Mouse (Mus musculus) ES-CJ7 (cell line): ENCODE results near the gene Ppm1h.

ENCODE experiments used
- DNase-seq: peaks from one replicate; pipeline ENCODE4 v3.0.0; 2011; ENCODE audit warnings: low read depth, low spot score

Ppm1h gene

DNA sequence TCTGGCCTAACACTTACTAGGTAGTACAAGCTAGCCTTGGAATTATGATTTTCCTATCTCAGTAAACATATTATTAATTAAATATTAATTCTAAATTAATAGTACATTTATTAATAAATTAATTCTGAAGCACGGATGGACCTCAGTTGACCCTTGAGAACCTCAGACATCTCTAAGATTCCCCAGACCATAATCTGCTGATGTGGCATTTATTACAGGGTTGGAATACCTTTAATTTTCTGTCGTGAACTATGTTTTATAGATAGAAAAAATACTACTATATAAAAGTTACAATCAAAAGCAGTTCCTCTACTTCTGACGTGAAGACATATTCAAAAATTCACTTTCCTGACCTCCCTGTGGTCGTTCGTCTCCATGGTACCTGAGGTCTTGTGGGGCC lies 19.8 kb downstream of the Ppm1h start:
- no peak for DNase-seq

DNA sequence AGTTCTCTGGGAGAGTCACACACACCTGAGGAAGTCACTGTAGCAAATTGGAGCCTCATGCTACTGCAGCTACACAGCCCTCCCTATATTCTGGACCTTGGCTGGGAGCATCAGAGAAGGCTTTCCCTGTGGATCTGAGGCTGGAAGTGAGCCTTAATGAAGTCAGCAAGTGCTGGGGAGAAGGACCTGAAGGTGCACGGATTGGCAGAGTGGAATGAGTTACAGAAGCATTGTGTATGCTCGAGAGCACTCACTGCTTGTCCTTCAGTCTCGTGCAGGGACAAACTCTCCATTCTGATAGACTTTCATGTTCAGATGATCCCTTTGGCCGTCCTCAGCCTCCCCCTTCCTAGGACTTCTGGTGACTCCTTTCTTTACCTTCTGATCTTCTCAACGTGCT lies 26.3 kb downstream of the Ppm1h start:
- DNase-seq = no peak

DNA sequence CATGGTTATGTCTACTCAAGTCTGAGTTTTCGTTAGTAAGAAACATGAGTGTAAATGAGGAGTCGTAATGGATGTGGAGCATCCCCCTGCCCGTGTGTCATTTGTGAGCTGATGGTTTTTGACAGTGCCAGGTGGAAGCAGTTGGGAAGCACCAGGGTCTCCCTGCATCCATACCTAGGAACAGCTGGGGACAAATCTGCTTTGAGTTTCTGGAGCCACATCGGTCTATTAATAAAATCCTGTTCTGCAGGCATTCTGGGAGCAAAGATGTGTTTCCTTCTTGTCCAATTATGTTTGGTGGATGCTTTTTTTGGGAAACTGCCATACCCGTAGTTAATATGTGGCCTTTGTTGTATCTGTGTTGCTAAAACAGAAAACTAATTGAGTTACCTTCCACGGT lies 26.9 kb downstream of the Ppm1h start:
- DNase-seq = no peak

DNA sequence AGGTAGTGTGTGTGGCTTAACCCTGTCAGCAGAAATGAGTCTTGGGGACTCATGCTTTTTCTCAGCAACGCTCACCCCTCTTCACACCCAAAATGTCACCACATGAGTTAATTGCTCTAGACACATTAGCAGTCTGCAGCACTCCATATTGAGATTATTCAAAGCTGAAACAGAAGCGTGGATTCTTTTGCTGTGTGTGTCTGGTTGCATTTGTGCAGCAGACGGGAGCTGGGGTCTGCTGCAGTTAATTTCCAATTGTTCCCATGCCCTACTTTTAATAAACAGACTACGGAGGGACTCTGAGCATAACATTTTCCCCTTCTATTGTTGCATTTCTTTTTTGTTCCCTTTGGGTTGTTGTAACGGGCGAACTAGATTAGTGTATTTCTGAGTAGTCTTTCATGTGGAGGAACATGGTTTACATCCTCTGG lies 32.8 kb downstream of the Ppm1h start:
- no peak for DNase-seq

DNA sequence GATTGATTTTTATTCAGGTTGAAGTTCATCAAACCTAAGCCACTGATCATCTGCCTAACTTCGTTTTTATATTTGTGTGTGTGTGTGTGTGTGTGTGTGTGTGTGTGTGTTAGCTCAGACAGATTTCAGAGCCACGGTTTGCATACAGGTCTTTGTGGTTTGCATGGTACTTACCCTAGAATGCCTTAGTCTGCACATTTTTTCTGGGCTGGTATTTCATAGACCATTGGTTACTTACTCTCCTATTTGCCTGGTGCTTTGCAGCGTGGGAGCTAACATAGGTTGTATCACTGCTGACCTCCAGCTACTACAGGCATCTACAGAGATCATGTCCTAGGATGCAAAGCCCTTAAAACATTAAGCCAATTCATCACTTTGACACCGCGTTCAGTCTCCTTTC lies 33.7 kb downstream of the Ppm1h start:
- no peak for DNase-seq

DNA sequence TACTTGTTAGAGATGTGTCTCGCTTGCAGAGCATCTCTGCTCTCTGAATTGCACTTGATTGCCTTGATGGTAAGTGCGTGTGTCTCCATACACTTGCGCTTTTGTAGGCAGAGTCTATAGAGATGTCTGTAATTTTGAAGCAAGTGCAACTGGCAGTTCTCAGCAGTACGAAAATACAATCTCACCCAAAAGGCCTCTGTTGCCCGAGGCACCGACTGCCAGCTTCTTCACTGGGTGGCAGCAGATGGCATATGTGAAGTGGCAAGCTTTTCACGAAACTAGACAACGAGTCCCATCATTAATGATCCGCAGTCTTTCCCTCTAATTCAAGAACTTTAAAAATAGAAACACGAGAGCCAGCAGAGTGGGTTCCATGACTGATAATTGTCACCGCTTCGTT lies 37.3 kb downstream of the Ppm1h start:
- no peak for DNase-seq

DNA sequence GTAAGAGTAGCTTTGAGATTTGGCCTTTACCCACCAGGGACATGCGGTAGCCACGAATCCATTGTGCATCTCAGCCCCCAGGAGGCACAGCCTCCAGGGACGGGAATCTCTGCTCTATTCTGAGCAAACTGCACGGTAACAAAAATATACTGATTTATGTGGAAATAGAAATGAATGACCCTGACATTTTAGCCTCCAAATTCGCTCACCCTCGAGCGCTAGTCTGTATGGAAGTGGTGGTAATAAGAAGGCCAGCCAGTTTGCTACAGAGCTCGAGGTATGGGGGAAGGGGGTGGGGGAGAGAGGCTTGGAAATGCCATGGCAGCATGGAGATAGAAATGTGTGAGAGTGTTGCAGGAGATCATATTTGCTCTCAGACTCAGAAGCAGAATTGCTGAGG lies 37.7 kb downstream of the Ppm1h start:
- DNase-seq = no peak

DNA sequence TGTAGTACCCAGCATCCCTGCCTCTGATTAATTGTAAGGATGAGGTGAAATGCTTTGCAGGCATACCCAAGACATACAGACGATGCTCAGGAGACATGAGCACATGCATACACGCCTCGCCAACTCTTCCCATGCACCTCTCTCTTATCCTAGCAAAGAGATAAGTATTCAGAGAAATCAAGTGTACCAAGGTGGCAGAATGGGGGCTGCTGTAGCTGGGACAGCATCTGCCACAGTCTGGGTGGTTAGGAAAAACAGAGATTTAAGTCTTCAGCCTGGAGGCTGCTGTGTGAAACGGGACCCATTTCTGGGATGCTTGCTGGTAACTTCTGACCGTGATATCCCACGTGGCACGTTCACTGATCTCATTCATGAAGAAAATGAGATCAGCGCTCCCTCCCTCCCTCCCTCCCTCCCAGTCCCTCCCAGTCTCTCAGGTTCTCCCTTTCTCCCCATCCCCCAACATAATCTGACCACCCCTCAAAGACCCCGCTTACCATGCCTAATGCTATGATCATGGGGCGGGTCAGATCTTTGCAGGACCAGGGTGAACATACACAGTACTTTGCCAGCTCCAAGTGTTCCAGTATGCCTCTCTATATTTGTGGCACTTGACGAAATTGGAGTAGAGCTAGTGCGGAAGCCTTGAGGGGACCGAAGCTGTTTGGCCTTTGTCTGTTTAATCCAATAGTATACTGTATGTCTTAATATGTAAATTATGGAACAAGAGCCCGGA lies 38.3 kb downstream of the Ppm1h start:
- DNase-seq = no peak

DNA sequence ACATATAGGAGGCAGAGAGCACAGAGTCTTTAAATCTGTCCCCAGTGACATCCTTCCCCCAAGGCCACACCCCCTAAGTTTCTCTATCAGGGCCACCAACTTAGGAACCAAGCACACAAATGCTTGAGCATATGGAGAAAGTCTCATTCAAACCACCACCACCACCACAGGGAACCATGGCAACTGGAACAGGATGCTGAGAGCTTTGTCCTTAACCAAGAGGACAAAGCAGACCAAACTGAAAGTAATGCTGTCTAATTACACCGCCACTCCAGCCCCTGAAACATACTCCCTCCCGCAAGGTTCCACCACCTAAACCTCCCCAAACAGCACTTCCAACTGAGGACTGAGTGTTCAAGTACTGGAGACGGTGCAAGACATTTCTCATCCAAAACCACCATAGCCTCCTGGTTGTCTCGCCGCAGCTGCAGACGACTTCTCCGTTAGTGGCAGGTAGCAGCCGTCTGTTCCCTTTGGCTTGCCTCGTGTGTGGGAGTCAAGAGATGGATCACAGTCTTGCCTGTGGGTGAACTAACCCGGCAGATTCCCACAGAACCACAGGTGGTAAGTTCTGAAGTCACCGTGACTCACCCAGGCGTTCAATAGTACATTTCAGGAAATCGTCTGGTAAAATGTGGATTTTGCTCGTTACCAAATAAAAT lies 39.3 kb downstream of the Ppm1h start:
- no peak for DNase-seq

DNA sequence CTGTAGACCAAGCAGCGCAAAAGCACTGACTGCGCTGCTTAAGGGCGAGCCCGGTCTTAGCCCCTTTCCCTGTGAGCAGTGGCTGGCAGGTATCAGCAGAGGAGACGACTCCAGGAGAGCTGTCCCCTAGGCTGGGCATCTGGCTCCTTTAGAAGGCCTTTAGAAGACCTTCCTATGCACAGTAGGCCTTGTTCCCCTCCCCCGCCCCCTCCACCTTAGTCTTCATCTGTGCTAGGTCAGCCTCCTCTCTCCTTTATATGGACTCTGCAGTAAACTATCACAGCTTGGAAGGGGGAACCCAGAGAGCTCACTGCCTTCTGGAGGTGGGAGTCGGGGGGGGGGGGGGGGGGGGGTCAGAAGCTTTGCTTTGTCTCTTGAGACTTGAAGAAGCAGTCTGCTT lies 40.4 kb downstream of the Ppm1h start:
- DNase-seq = no peak

DNA sequence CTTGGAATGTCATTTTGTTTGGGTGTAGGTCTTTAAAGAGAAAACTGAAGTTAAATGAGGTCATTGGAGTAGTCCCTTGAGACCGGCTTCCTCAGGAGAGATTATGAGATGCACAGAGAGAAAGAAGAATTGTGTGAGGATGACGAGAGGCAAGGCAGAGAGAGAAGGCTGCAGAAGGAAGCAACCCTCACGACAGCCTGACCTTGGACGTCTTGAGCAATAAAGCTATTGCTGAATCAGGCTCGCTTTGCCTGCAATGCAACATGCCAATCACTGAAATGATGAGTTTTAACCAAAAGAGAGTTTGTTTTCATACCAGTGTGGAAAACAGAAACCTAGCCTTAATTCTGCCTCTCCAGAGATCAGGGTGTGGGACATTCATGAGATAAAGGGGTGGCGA lies 43.5 kb downstream of the Ppm1h start:
- no peak for DNase-seq

DNA sequence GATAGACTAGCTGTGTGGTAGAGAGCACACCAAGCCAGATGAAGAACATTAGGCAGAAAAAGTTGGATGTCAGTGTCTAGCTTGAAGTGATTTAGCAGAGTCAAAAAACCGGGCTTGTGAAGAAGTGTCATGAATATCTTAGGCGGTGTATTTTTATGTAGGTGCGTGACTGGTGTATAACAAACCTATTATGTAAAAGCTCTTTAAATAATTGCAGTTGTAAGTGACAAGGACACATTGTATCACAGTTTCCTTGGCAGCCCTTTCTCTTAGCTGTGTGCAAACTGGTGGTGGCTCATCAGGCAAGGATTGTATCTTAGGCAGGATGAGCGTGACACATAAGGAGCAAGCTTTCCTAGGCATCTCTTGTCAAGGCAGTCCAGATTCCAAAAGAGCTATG lies 46.1 kb downstream of the Ppm1h start:
- DNase-seq = no peak

DNA sequence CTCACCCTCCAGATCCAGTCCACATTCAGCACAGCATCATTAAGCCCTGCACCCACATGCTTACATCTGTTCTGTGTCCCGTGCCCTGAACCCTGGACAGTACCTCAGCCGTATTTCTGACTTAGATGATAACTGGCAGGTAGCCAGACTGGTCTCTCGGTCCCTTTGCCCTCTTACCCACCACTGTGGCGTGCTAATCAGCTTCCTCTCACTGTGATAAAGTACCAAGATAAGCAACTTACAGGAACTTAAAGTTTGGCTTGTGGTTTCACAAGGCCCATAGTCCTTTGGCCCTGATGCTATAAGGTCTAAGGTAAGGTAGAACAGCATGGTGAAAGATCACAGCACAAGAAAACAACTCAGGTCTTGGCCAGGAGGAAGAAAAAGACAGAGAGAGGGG lies 48.7 kb downstream of the Ppm1h start:
- no peak for DNase-seq

DNA sequence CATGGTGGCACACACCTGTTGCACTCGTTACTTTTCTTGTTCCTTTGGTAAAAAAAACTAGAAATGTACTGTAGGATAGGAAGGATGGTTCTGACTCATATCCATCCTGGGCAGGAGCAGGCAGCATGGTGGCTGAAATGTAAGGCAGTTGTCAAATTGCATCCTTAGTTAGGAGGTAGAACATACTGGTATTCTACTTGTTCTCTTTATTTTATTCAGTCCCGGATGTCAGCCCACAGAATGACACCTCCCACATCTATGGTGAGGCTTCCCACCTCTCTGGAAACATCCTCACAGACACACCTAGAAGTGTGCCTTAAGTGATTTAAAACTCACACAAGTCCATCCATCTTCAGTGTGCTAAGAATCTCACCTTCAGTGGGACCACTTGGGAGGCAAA lies 49.6 kb downstream of the Ppm1h start:
- no peak for DNase-seq

DNA sequence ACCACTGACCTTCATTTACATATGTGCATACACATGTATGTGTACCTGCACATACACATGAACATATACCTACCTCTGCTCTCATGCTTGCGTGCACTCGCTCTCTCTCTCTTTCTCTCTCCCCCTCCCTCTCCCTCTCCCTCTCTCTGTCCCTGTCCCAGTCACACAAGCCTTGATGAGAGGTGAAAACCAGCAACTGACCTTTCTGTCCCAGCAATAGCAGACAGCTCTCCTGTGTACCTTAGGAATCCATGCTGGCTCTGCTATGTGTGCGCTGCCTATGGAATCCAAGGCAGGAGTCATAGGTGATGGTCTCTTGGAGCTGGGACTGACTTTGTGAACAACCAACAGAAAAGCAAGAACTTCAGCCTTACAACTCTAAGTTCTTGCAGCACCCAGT lies 53.6 kb downstream of the Ppm1h start:
- DNase-seq = no peak

DNA sequence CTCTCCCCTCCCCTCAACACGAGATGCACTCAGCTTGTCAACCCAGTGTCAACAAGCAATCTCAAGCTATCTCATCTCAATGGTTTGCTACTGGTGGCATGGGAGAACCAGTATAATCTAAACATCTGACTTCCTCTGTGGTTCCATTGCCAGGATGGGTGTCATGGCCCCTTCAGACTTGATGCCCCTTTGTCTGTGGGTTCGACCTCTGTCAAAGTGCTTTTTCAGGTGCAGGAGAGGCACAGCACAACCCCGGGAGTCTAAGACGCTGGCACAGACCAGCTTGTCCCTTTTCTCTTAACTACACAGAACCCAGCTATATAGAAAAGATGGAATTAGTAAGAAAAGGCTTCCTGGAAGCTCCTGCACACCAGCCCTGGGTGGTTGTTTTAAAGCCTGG lies 56.0 kb downstream of the Ppm1h start:
- DNase-seq = no peak

DNA sequence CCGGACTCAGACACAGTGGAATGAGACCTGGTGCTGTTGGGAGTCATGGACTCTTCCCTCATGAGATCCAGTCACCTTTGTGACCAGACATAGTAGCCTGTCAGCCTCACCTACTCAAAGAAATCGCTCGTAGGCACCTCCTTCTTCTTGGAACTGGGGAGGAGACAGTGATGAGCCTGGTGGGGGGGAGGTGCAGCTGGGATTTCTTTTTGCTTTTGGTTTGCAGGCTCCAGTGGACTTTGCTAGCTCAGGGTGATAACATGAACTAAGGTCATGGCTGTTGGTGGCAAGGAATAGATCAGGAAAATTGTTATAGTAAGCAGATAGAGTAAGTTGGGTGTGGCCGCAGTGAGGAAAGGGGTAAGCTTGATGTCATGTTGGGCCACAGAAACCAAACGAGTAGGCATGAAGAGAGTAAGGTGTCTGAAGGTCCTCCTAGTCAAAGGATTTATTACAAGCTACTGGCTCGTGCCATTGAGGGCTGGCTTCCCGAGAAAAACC lies 56.8 kb downstream of the Ppm1h start:
- no peak for DNase-seq

DNA sequence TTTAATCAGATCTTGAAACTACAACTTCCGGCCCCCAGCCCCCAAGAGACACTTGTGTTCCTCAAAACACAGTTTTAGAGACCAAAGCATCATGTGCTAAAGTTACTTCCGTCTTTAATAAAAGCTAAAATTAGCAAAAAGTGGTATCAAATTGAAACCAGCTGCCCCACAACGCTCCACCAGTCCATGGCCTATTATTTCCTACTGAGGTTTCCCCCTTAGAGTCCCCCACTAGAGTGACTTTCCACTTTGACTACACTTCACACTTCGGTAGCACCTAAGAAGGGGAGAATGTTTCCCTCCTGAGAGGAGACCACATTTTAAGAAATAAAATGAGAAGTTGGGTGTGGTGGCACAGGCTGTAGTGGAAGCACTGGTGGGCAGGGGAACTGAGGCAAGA lies 58.3 kb downstream of the Ppm1h start:
- DNase-seq = no peak

DNA sequence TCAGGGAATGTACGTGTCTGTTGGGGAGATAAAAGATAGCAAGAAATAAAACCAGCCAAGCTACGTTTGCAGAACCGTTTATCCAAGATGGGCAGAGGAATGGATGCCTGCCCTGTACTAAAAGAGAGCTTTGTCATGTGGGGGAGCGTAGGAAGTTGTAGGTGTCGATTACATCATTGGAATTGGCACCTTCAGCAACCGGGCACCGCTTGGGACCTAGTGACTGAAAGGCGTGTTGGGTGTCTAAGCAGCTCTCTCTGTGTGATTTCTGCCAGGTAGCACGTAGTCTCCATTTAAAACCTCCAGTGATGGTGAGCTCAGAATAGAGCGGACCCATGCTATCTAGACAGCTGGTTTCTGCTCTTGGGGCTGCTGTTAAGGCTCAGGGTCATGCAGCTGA lies 60.0 kb downstream of the Ppm1h start:
- DNase-seq = no peak

DNA sequence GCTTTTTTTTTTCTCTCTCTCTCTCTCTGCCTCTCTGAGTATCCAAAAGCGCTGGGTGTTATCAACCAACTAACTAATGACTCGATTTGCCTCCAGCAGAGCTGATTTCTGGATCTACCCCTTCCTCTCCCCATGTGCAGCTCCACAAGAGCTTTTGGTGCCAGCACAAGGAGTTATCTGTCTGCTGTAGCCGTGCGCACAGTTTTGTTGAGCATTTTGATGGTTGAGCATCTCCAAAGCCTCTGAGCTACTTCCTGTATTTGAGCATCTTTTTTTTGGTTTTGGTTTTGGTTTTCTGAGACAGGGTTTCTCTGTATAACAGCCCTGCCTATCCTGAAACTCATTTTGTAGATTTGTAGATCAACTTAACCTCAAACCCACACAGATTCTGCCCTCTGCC lies 60.5 kb downstream of the Ppm1h start:
- no peak for DNase-seq

DNA sequence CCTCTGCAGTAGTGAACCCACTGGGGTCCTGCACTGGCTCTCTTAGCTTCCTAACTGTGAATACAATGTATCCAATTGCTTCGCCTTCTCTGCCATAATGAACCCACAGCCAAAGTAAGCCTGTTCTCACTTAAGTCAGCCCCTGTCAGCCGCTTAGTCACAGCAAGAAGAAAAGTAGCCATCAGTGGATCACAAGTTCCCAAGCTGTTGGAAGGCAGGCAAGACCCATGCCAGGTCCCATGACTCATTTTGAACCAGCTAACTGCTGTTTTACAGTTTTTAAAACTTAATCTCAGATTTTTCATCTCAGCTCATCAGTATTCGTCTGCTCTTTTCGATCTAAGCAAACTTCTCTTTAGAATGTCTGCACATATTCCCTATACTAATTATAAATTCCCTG lies 61.6 kb downstream of the Ppm1h start:
- DNase-seq = no peak

DNA sequence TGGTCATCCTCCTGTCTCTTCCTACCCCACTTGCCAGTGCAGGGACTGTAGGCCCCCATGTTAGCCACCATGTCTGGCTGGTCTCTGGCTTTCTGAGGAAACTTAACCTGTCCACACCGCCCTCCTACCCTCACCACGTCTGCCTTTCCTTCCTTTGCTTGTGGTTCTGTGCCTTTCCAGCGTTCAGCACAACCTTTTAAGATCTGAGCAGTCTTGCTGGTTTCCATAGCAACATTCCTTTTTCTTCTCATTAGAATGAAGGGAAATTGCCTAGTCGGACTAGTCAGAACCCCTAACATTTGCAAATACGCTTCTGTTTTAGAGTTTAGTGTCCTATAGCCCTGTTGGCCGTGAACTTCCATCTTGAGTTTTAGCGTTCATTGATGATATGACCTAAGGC lies 62.6 kb downstream of the Ppm1h start:
- DNase-seq = no peak

DNA sequence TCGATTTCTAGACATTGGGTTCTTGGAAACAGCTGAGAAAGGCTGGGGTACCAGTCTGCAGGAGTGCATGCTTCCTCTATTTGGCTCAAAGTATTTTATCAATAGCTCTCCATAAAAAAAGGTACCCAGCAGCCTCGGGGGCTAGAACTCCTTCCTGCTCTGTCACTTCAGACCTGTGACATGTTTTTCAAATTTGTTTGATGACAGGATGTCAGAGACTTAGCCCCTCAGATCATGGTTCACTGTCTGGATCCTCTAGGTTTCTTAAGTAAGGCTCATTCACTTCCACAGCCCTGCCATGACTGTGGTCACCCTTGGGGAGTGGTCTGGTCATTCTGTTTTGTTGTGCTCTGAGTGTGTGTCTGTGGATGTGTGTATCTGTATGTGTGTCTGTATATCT lies 63.6 kb downstream of the Ppm1h start:
- no peak for DNase-seq

DNA sequence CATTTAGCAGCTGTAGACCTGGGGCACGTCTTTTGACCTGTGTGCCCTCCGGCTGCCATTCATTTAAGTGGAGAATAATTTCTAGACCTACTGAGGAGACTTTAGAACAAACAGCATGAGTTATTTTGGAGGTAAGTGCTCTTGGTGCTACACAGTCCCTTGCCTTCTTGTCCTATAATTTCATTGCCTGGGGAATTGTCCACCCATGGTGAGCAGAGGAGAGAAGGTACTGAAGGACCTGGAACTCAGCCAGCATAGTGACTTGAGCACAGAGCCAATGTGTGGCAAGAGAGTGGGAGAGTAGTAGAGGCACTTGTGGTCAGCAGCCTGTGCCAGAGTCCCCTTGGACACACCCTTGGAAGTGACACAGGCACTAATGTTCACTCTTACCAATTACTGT lies 64.8 kb downstream of the Ppm1h start:
- DNase-seq = no peak
